10 mouse cellular contexts compared by ENCODE assay signal in genomic region chr8:69268525-69268924, GRCm38 (mm10). TPM values are rescaled to one million over a fixed set of nuclear protein-coding genes. Genes with fewer than 3 reads are reported as not detected.
DNase-seq lines count a peak whose midpoint lies in the region; ATAC-seq and TF ChIP-seq lines count a peak whose summit lies in the region.
"Had no signal": no experiment of that assay in that cellular context is flagged by ENCODE, and none has a peak within 500 bp of the region (broad histone marks: within the 10 kb centered on the region; RNA-seq: fewer than 3 reads in every experiment).

No protein-coding gene starts in this region.

- TF ChIP-seq POLR2A in cortical plate, adult 2 months (IDR thresholded peaks at IDR 0.05; ENCODE audit: extremely low read depth, insufficient read depth, low read length) = no peak

- H3K9ac ChIP-seq in intestine, postnatal 0 days (ENCODE audit: low read depth, low read length) = no peak overlapping the region
- no peak overlapping the region for H3K9ac ChIP-seq in intestine, embryonic 15.5 days
- H3K9ac ChIP-seq: embryonic facial prominence, embryonic 12.5 days had no signal

- no peak overlapping the region for H3K27ac ChIP-seq in intestine, postnatal 0 days (ENCODE audit: low read depth, low read length)
- H3K27ac ChIP-seq in intestine, embryonic 15.5 days = no peak overlapping the region
- no peak overlapping the region for H3K27ac ChIP-seq in cortical plate, adult 2 months (ENCODE audit: insufficient read depth, low read length)
- no peak overlapping the region for H3K27ac ChIP-seq in forebrain, embryonic 10.5 days
- H3K27ac ChIP-seq: embryonic facial prominence, embryonic 12.5 days; hindbrain, embryonic 10.5 days had no signal

- peak; percentile 26 for DNase-seq in adrenal gland, adult 2 months
- no peak for DNase-seq in adrenal gland, postnatal 25 days
- DNase-seq in 3T3-L1 (ENCODE audit: low read depth, low spot score) = peak; percentile 66
- DNase-seq in frontal cortex, postnatal 25 days (ENCODE audit: low spot score in 2 of 2) = no peak
- DNase-seq in forebrain, embryonic 10.5 days (ENCODE audit: extremely low spot score, low spot score) = no peak

- 73% methylated on average over 4 of the region's 4 CpGs for WGBS in intestine, postnatal 0 days
- WGBS in intestine, embryonic 15.5 days = 60% methylated on average over 4 of the region's 4 CpGs
- WGBS in forebrain, embryonic 10.5 days = 73% methylated on average over 4 of the region's 4 CpGs

- no peak for ATAC-seq in intestine, postnatal 0 days
- no peak for ATAC-seq in intestine, embryonic 15.5 days

- no peaks in the 10 kb centered on the region for H3K27me3 ChIP-seq in intestine, postnatal 0 days (replicated peaks; ENCODE audit: control insufficient read depth, insufficient read depth, low read length)
- H3K27me3 ChIP-seq in intestine, embryonic 15.5 days (replicated peaks) = no peaks in the 10 kb centered on the region
- no peaks in the 10 kb centered on the region for H3K27me3 ChIP-seq in forebrain, embryonic 10.5 days (ENCODE audit: poor library complexity, severe bottlenecking)
- H3K27me3 ChIP-seq: embryonic facial prominence, embryonic 12.5 days had no signal

- H3K9me3 ChIP-seq in intestine, postnatal 0 days (ENCODE audit: control insufficient read depth) = no peaks in the 10 kb centered on the region
- H3K9me3 ChIP-seq in intestine, embryonic 15.5 days = no peaks in the 10 kb centered on the region
- H3K9me3 ChIP-seq in forebrain, embryonic 10.5 days = no peaks in the 10 kb centered on the region
- H3K9me3 ChIP-seq: embryonic facial prominence, embryonic 12.5 days; hindbrain, embryonic 10.5 days had no signal

- peak; percentile 45 for TF ChIP-seq CTCF in intestine, postnatal 0 days (IDR thresholded peaks at IDR 0.05; ENCODE audit: low read depth)
- TF ChIP-seq CTCF in cortical plate, adult 2 months (IDR thresholded peaks at IDR 0.05; ENCODE audit: extremely low read depth, insufficient read depth, low read length) = 0 out of 2 replicates have a peak, but pooled peaks have one; percentile 15

- H3K36me3 ChIP-seq in intestine, postnatal 0 days (ENCODE audit: control insufficient read depth, insufficient read depth) = no peaks in the 10 kb centered on the region
- no peaks in the 10 kb centered on the region for H3K36me3 ChIP-seq in intestine, embryonic 15.5 days
- peaks cover 6% of the 10 kb centered on the region; the same call in 1 of the 2 replicates for H3K36me3 ChIP-seq in forebrain, embryonic 10.5 days (replicated peaks)
- H3K36me3 ChIP-seq: embryonic facial prominence, embryonic 12.5 days had no signal

- no peak overlapping the region for H3K4me2 ChIP-seq in intestine, postnatal 0 days (replicated peaks; ENCODE audit: low read depth)
- no peak overlapping the region for H3K4me2 ChIP-seq in intestine, embryonic 15.5 days (replicated peaks)
- H3K4me2 ChIP-seq: embryonic facial prominence, embryonic 12.5 days had no signal

- H3K4me1 ChIP-seq in intestine, postnatal 0 days (replicated peaks; ENCODE audit: control insufficient read depth, insufficient read depth, low read length) = 0 out of 2 replicates have a peak, but pooled peaks cover 9% of the 10 kb centered on the region
- 0 out of 2 replicates have a peak, but pooled peaks cover 5% of the 10 kb centered on the region for H3K4me1 ChIP-seq in intestine, embryonic 15.5 days (replicated peaks)
- 0 out of 2 replicates have a peak, but pooled peaks cover 2% of the 10 kb centered on the region for H3K4me1 ChIP-seq in cortical plate, adult 2 months (ENCODE audit: control insufficient read depth, insufficient read depth, low read length)
- H3K4me1 ChIP-seq in forebrain, embryonic 10.5 days = peaks cover 15% of the 10 kb centered on the region
- H3K4me1 ChIP-seq: embryonic facial prominence, embryonic 12.5 days had no signal

- no peak overlapping the region for H3K4me3 ChIP-seq in intestine, postnatal 0 days (ENCODE audit: low read depth, low read length)
- H3K4me3 ChIP-seq in intestine, embryonic 15.5 days (replicated peaks) = no peak overlapping the region
- H3K4me3 ChIP-seq in cortical plate, adult 2 months (ENCODE audit: insufficient read depth, low read length) = no peak overlapping the region
- no peak overlapping the region for H3K4me3 ChIP-seq in forebrain, embryonic 10.5 days
- H3K4me3 ChIP-seq: embryonic facial prominence, embryonic 12.5 days; hindbrain, embryonic 10.5 days had no signal

RNA-seq across cellular contexts. Expression of gene D130040H23Rik, which starts 2.4 kb away (rescaled TPM):
- 1 to 10 TPM; 3.7 to 8.3 TPM for total RNA-seq in adrenal gland, adult 2 months (2021)
- 0.03 TPM in 1 of 2 replicates, not detected in the other for polyA plus RNA-seq in adrenal gland, adult 2 months (2012; rRNA removed)
- total RNA-seq in adrenal gland, postnatal 25 days (2021) = 12.3 and 16.2 TPM in 2 replicates
- polyA plus RNA-seq in intestine, postnatal 0 days (2015; fragmentation: Nextera tagmentation; extraction: Ambion mirVana) = 1.4 and 1.8 TPM in 2 replicates
- 4.0 and 4.3 TPM in 2 replicates for polyA plus RNA-seq in intestine, embryonic 15.5 days (2015; fragmentation: Nextera tagmentation; extraction: Ambion mirVana)
- polyA plus RNA-seq in cortical plate, adult 2 months (2012; rRNA removed) = 8.5 and 9.7 TPM in 2 replicates
- 6.0 and 6.5 TPM in 2 replicates for polyA plus RNA-seq in forebrain, embryonic 10.5 days (2016; fragmentation: Nextera tagmentation; extraction: Ambion mirVana)

RNA-seq across cellular contexts. Expression of gene Zfp930, which starts 59.7 kb away (rescaled TPM):
- total RNA-seq in adrenal gland, adult 2 months (2021) = 1 to 10 TPM; 7.9 to 8.5 TPM
- polyA plus RNA-seq in adrenal gland, adult 2 months (2012; rRNA removed) = 0.09 and 0.37 TPM in 2 replicates
- total RNA-seq in adrenal gland, postnatal 25 days (2021) = 9.1 and 12.7 TPM in 2 replicates
- polyA plus RNA-seq in intestine, postnatal 0 days (2015; fragmentation: Nextera tagmentation; extraction: Ambion mirVana) = 6.0 and 6.1 TPM in 2 replicates
- polyA plus RNA-seq in intestine, embryonic 15.5 days (2015; fragmentation: Nextera tagmentation; extraction: Ambion mirVana) = 16.2 TPM in 2 replicates
- 11.0 and 11.1 TPM in 2 replicates for polyA plus RNA-seq in cortical plate, adult 2 months (2012; rRNA removed)
- 28.1 and 31.3 TPM in 2 replicates for polyA plus RNA-seq in forebrain, embryonic 10.5 days (2016; fragmentation: Nextera tagmentation; extraction: Ambion mirVana)

Comparison
In these comparisons a context has a peak if more than half of its experiments do, and no peak if none do; other contexts are left out.
1. DNase-seq: peak in adrenal gland, adult 2 months (single experiment) and 3T3-L1 (single experiment); none in adrenal gland, postnatal 25 days (single experiment), frontal cortex, postnatal 25 days (0 of 2) and forebrain, embryonic 10.5 days (single experiment).